Mouse (Mus musculus) cortical plate, adult 2 months (tissue): Measurements from ENCODE around the gene Ap1s3.

Experiments
- CTCF ChIP-seq: fragments of 200-500 bp; IDR thresholded peaks from 2 replicates; pipeline ENCODE4 v1.5.1; 2011; ENCODE audit warnings: mild to moderate bottlenecking, control low read depth, low read length; ENCODE audit not compliant: insufficient read depth; ENCODE audit errors: extremely low read depth
- POLR2A ChIP-seq: fragments of 200-500 bp; IDR thresholded peaks from 2 replicates; pipeline ENCODE4 v1.6.1; 2011; ENCODE audit warnings: mild to moderate bottlenecking, low read length, control low read depth; ENCODE audit not compliant: insufficient read depth; ENCODE audit errors: extremely low read depth

DNA sequence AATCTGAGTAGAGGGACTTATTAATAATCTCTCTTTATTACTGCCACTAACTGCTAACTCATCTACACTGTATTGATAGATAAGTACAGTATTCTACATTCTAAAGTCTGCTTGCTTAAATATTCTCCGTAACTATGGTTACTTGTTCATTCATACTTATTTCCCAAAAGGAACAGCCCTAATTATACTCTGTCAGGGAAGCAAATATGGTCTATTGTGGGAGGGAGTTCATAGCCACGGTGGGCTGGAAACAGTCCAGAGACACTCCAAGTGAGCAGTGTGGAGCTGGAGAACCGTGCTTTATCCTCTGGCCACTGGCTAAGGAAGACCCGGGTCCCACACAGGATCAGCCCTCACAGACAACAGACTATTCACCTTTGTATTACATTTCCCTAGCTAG lies 38.9 kb upstream of the Ap1s3 start:
- TF ChIP-seq CTCF (no peak), POLR2A (no peak)
